8 mouse cellular contexts compared by ENCODE assay signal in genomic region chr1:178336289-178336775, GRCm38 (mm10). TPM values are rescaled to one million over a fixed set of nuclear protein-coding genes. Genes with fewer than 3 reads are reported as not detected.
DNase-seq lines count a peak whose midpoint lies in the region; ATAC-seq lines count a peak whose summit lies in the region.

No protein-coding gene starts in this region.

- ATAC-seq in common myeloid progenitor, adult 5-6 weeks (replicated peaks; ENCODE audit: low read depth, poor library complexity, severe bottlenecking): peak; percentile 61

- H3K9me3 ChIP-seq in megakaryocyte, embryonic 14.5 days: no peaks in the 10 kb centered on the region

- H3K27me3 ChIP-seq in megakaryocyte, embryonic 14.5 days (replicated peaks): no peaks in the 10 kb centered on the region

- peaks cover 54% of the 10 kb centered on the region for H3K4me1 ChIP-seq in megakaryocyte, embryonic 14.5 days

- peak; percentile 96 for DNase-seq in ZHBTc4 (ENCODE audit: low read depth, low spot score)
- DNase-seq in gastrocnemius, adult 8-10 months (ENCODE audit: low spot score in 2 of 2): peak; percentile 91 to 94
- DNase-seq in induced T-regulatory cell, adult 2 months (ENCODE audit: low read depth): peak; percentile 95
- DNase-seq in left cerebral cortex, adult 9 months (ENCODE audit: low spot score in 2 of 2): peak; percentile 69 to 90
- DNase-seq in right cerebral cortex, adult 2 months (ENCODE audit: low spot score in 2 of 2): peak; percentile 87 to 90
- peak; percentile 91 for DNase-seq in urinary bladder, postnatal 10 days (ENCODE audit: low spot score)

- H3K4me3 ChIP-seq in megakaryocyte, embryonic 14.5 days (replicated peaks): peak overlapping the region; percentile 99

- peaks cover 46% of the 10 kb centered on the region for H3K36me3 ChIP-seq in megakaryocyte, embryonic 14.5 days (replicated peaks; ENCODE audit: low read length)

RNA-seq across cellular contexts. Expression of gene Hnrnpu, which starts 1.3 kb away (rescaled TPM):
- total RNA-seq in common myeloid progenitor, adult 5-6 weeks (2017): 730 and 786 TPM in 2 replicates
- 100 to 1,000 TPM in 3 of 4 experiments, 10 to 100 TPM in 1; 92.2 to 133 (median 119) TPM for total RNA-seq in gastrocnemius, adult 8-10 months (2022)
- polyA plus RNA-seq in megakaryocyte, embryonic 14.5 days (2012; ENCODE audit: insufficient read depth, low replicate concordance): 67.1 and 198 TPM in 2 replicates

RNA-seq across cellular contexts. Expression of gene Cox20, which starts 17.4 kb away (rescaled TPM):
- total RNA-seq in common myeloid progenitor, adult 5-6 weeks (2017): 206 and 305 TPM in 2 replicates
- 10 to 100 TPM; 27.9 to 42.9 (median 37.3) TPM for total RNA-seq in gastrocnemius, adult 8-10 months (2022)
- polyA plus RNA-seq in megakaryocyte, embryonic 14.5 days (2012; ENCODE audit: insufficient read depth, low replicate concordance): 17.2 TPM in 1 of 2 replicates, not detected in the other

Comparison
In these comparisons a context has a peak if more than half of its experiments do, and no peak if none do; other contexts are left out.
1. Peak in every context shown above with its lines: DNase-seq, ATAC-seq and H3K4me3 ChIP-seq.